Mouse (Mus musculus) kidney, adult 11 months (tissue): ENCODE measurements at regions not wholly inside any gene's neighbourhood (a gene's known extent, or its start where the extent isn't known, plus 50 kb on each side); places are given as distances from the start of the nearest gene placed in this dataset.
"Not testable (repeated sequence)": the region's sequence is repeated elsewhere in the genome, so short reads cannot be mapped to it uniquely, and the experiment has no call there.

Experiments used
- DNase-seq: peaks from one replicate; pipeline ENCODE4 v3.0.0; 2022

- no peak for DNase-seq
Observed at GRCm38 (mm10) chr11:16559001-16559699, 50.9 kb upstream of the Sec61g start.

- no peak for DNase-seq
Observed at GRCm38 (mm10) chr11:16561727-16562126, 53.4 kb upstream of the Sec61g start.

- no peak for DNase-seq
Observed at GRCm38 (mm10) chr11:16589085-16589680, 80.9 kb upstream of the Sec61g start.

GRCm38 (mm10) chr11:16590541-16590940 is 82.3 kb upstream of the Sec61g start:
- DNase-seq = no peak

- peak; percentile 95 for DNase-seq
Observed at GRCm38 (mm10) chr11:16591471-16591921, 83.2 kb upstream of the Sec61g start.

GRCm38 (mm10) chr11:16592006-16592405 is 83.7 kb upstream of the Sec61g start:
- no peak for DNase-seq

- no peak for DNase-seq
Observed at GRCm38 (mm10) chr11:16592766-16593165, 84.5 kb upstream of the Sec61g start.

- no peak for DNase-seq
Observed at GRCm38 (mm10) chr11:16594832-16595231, 86.5 kb upstream of the Sec61g start.

- DNase-seq = no peak
Observed at GRCm38 (mm10) chr11:16597038-16597830, 89.0 kb upstream of the Sec61g start.

GRCm38 (mm10) chr11:16602947-16603346 is 94.7 kb upstream of the Sec61g start:
- DNase-seq = no peak

GRCm38 (mm10) chr11:16606435-16607214 is 98.3 kb upstream of the Sec61g start:
- DNase-seq = no peak

- not testable (repeated sequence) for DNase-seq
Observed at GRCm38 (mm10) chr11:16607900-16608422, 99.7 kb upstream of the Sec61g start.

GRCm38 (mm10) chr11:16611741-16612140 is 103.5 kb upstream of the Sec61g start:
- DNase-seq = no peak

GRCm38 (mm10) chr11:16612524-16612923 is 104.2 kb upstream of the Sec61g start:
- DNase-seq = no peak

- DNase-seq = no peak
Observed at GRCm38 (mm10) chr11:16619736-16620135, 111.5 kb upstream of the Sec61g start.

- no peak for DNase-seq
Observed at GRCm38 (mm10) chr11:16623694-16624093, 115.4 kb upstream of the Sec61g start.

GRCm38 (mm10) chr11:16627294-16628085 is 119.2 kb upstream of the Sec61g start:
- DNase-seq = no peak

GRCm38 (mm10) chr11:16629410-16630129 is 121.3 kb upstream of the Sec61g start:
- DNase-seq = no peak

- DNase-seq = not testable (repeated sequence)
Observed at GRCm38 (mm10) chr11:16635796-16636195, 116.2 kb upstream of the Egfr start.

- DNase-seq = no peak
Observed at GRCm38 (mm10) chr11:16637679-16638078, 114.3 kb upstream of the Egfr start.

- no peak for DNase-seq
Observed at GRCm38 (mm10) chr11:16638349-16638748, 113.7 kb upstream of the Egfr start.
